Mouse (Mus musculus) neutrophil, adult 5-6 weeks (primary cell): ENCODE data around the gene Rhoc. TPM values are rescaled to one million over a fixed set of nuclear protein-coding genes. Genes with fewer than 3 reads are reported as not detected.
A peak's percentile ranks its signal among the peaks of the same experiment; 100 is the strongest.
"Not testable (repeated sequence)": the region's sequence is repeated elsewhere in the genome, so short reads cannot be mapped to it uniquely, and the experiment has no call there.

ENCODE experiments used
- ATAC-seq: fragments of 151-379, 151-347 bp; 2 replicates; pipeline ENCODE4 v1.8.0; 2017; ENCODE audit warnings: mild to moderate bottlenecking, moderate TSS enrichment; ENCODE audit not compliant: insufficient number of reproducible peaks, poor library complexity, low FRiP score, severe bottlenecking; ENCODE audit errors: extremely low read depth
- total RNA-seq: library from RNA; stranded (forward); fragments of 200-1000 nt; gene quantifications from 2 replicates; pipeline ENCODE4 v1.2.3, GENCODE M21; 2017

The Rhoc gene
- total RNA-seq, 1 experiment from 2014 or later: 21.5 TPM

- no peak for ATAC-seq
Observed at GRCm38 (mm10) chr3:104805539-104805938, 17.4 kb downstream of the Rhoc start.

- no peak for ATAC-seq
Observed at GRCm38 (mm10) chr3:104811752-104812151, 23.6 kb downstream of the Rhoc start.

- no peak for ATAC-seq
Observed at GRCm38 (mm10) chr3:104812254-104812653, 24.1 kb downstream of the Rhoc start.

GRCm38 (mm10) chr3:104813227-104813626, 25.1 kb downstream of the Rhoc start:
- ATAC-seq: not testable (repeated sequence)

GRCm38 (mm10) chr3:104814746-104815145, 26.6 kb downstream of the Rhoc start:
- ATAC-seq: no peak

- ATAC-seq: no peak
Observed at GRCm38 (mm10) chr3:104815346-104815745, 27.2 kb downstream of the Rhoc start.

GRCm38 (mm10) chr3:104816130-104816529, 28.0 kb downstream of the Rhoc start:
- no peak for ATAC-seq

- ATAC-seq: peak; percentile 10; the same call in 1 of the 2 replicates
Observed at GRCm38 (mm10) chr3:104817481-104817990, 29.4 kb downstream of the Rhoc start.

- peak; percentile 44 for ATAC-seq
Observed at GRCm38 (mm10) chr3:104817991-104818748, 30.0 kb downstream of the Rhoc start, which contains the start of gene Mov10. Gene Mov10, minus strand, starts transcription at chr3:104818563.

- ATAC-seq: no peak
Observed at GRCm38 (mm10) chr3:104818749-104819134, 30.6 kb downstream of the Rhoc start.

- ATAC-seq: no peak
Observed at GRCm38 (mm10) chr3:104820426-104820825, 32.3 kb downstream of the Rhoc start.

- ATAC-seq: no peak
Observed at GRCm38 (mm10) chr3:104822413-104822812, 34.2 kb downstream of the Rhoc start.

- ATAC-seq: 0 out of 2 replicates have a peak, but pooled peaks have one; percentile 26
Observed at GRCm38 (mm10) chr3:104835797-104836196, 47.6 kb downstream of the Rhoc start.

GRCm38 (mm10) chr3:104841049-104841448, 52.9 kb downstream of the Rhoc start:
- no peak for ATAC-seq

Other genes with a start within 250 kb of the Rhoc start
- gene Slc16a1, start 149.7 kb upstream of the Rhoc start, total RNA-seq: 6.5 and 7.6 TPM in 2 replicates
- 0.25 TPM in 1 of 2 replicates, not detected in the other for gene Ppm1j, start 7.3 kb upstream of the Rhoc start, total RNA-seq
- gene Fam19a3, start 6.5 kb upstream of the Rhoc start, total RNA-seq: not detected in 2 replicates
- gene Mov10, start 30.2 kb downstream of the Rhoc start, total RNA-seq: 19.9 and 24.1 TPM in 2 replicates
- gene St7l, start 75.6 kb downstream of the Rhoc start, total RNA-seq: 52.8 and 61.5 TPM in 2 replicates
- 310 and 317 TPM in 2 replicates for gene Capza1, start 76.1 kb downstream of the Rhoc start, total RNA-seq
- gene Wnt2b, start 173.5 kb downstream of the Rhoc start, total RNA-seq: not detected in 2 replicates